Mouse (Mus musculus) hindbrain, embryonic 14.5 days (tissue): Measurements from ENCODE around the gene Zfp280d. TPM values are rescaled to one million over a fixed set of nuclear protein-coding genes. Genes with fewer than 3 reads are reported as not detected.

Experiments
- ATAC-seq: fragments of 200-750 bp; cut with Nextera tagmentation; 2 replicates; pipeline ENCODE4 v1.8.0; 2017; ENCODE audit warnings: moderate number of reproducible peaks, mild to moderate bottlenecking, moderate TSS enrichment, moderate library complexity; ENCODE audit not compliant: low FRiP score
- DNase-seq: peaks from one replicate; pipeline ENCODE4 v3.0.0-alpha.2; 2015; ENCODE audit warnings: low spot score
- H3K27ac ChIP-seq: fragments of 300-500 bp; sonication (generic); 2 replicates; pipeline ENCODE4 v1.5.1; 2014; ENCODE audit warnings: mild to moderate bottlenecking, moderate library complexity
- H3K27me3 ChIP-seq: fragments of 300-500 bp; sonication (generic); 2 replicates; pipeline ENCODE4 v1.6.1; 2014; ENCODE audit warnings: mild to moderate bottlenecking, low read length, mixed read lengths; ENCODE audit not compliant: control insufficient read depth, insufficient read depth
- H3K36me3 ChIP-seq: fragments of 300-500 bp; sonication (generic); replicated peaks from 2 replicates; pipeline ENCODE4 v1.6.1; 2014; ENCODE audit not compliant: control insufficient read depth, insufficient read depth
- H3K4me1 ChIP-seq: fragments of 300-500 bp; sonication (generic); replicated peaks from 2 replicates; pipeline ENCODE4 v1.6.1; 2014; ENCODE audit warnings: antibody characterized with exemption, low read length, mixed read lengths; ENCODE audit not compliant: control insufficient read depth, insufficient read depth
- H3K4me2 ChIP-seq: fragments of 300-500 bp; sonication (generic); replicated peaks from 2 replicates; pipeline ENCODE4 v1.6.1; 2014; ENCODE audit warnings: mild to moderate bottlenecking, moderate library complexity
- H3K4me3 ChIP-seq: fragments of 300-500 bp; sonication (generic); replicated peaks from 2 replicates; pipeline ENCODE4 v1.5.1; 2014; ENCODE audit warnings: mild to moderate bottlenecking, low read length
- H3K9ac ChIP-seq: fragments of 300-500 bp; sonication (generic); 2 replicates; pipeline ENCODE4 v1.6.1; 2014
- H3K9me3 ChIP-seq: fragments of 300-500 bp; sonication (generic); 2 replicates; pipeline ENCODE4 v1.6.1; 2016; ENCODE audit warnings: low read length; ENCODE audit not compliant: control insufficient read depth
- WGBS: fragments of 180-500 bp; shearing (Covaris S2); extraction: QIAGEN DNeasy Blood & Tissue Kit; methylation state at CpG from one replicate; pipeline ENCODE4 v1.1.7; 2014; 5-methylcytosine and 5-hydroxymethylcytosine counted together
- polyA plus RNA-seq: library from polyadenylated mRNA; unstranded; fragments of >200 nt; fragmentation: Nextera tagmentation; extraction: Ambion mirVana; gene quantifications from 2 replicates; pipeline ENCODE4 v1.2.1, GENCODE M21; 2014

The Zfp280d gene
- polyA plus RNA-seq: 40.7 and 44.8 TPM in 2 replicates

DNA sequence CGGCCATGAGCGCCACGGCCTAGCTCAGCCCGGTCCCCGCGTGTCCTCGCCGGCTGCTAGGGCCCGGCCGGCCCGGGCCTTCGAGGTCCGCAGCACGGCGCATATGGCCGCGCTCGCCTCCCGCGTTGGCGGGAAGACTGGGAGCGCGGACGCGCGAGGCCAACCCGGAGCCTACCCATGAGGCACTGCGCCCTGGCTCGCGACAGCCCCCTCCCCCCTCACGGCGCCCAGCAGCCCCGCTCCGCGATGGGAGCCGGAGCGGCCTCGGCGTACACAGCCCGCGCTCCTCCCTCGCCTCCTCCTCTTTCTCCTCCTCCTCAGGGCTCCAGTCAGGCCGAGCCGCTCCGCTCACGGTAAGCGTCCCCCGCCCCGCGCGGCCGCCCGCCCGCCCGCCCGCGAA is at the start of gene Zfp280d:
Zfp280d (plus strand) TSS at position 184 of the 400 bp plus-strand sequence.
- H3K36me3 ChIP-seq: no peaks in the 10 kb centered on the region
- H3K9me3 ChIP-seq: no peaks in the 10 kb centered on the region
- no peaks in the 10 kb centered on the region for H3K27me3 ChIP-seq
- peaks cover 18% of the 10 kb centered on the region for H3K4me1 ChIP-seq
- H3K4me2 ChIP-seq: peak within 1 kb of the TSS; percentile 63
- ATAC-seq (peak; percentile 99), DNase-seq (peak; percentile 89)
- H3K27ac ChIP-seq: peak within 1 kb of the TSS; percentile 100
- peak within 1 kb of the TSS; percentile 64 for H3K4me3 ChIP-seq
- H3K9ac ChIP-seq: peak within 1 kb of the TSS; percentile 93
- 2% methylated on average over 38 of the region's 57 CpGs for WGBS

DNA sequence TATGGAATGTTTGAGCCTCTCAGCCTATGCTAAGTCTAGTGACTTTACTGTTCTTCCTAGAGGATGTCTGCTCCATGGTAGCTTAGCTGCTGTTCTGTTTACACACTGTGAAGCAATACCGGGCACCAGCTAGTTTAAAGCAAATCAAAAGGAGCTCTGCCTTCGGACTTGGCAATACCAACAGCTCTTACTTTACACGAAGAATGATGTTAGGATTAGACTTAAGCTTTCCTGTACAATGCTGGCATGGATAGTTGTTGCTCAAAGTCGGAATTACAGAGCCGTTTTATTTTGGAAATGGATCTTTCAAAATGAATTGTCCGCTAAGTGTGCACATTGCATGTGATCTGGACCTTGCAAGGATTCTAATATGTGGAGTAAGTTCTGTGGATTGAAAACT is 48.1 kb upstream of the Zfp280d start:
- no peak overlapping the region for H3K27ac ChIP-seq
- peaks cover 12% of the 10 kb centered on the region for H3K9me3 ChIP-seq
- no peak overlapping the region for H3K9ac ChIP-seq
- no peak overlapping the region for H3K4me2 ChIP-seq
- H3K4me3 ChIP-seq: no peak overlapping the region
- WGBS: 84% methylated on average over 6 of the region's 6 CpGs
- no peaks in the 10 kb centered on the region for H3K36me3 ChIP-seq
- no peak for DNase-seq
- no peaks in the 10 kb centered on the region for H3K27me3 ChIP-seq
- no peak for ATAC-seq
- H3K4me1 ChIP-seq: no peaks in the 10 kb centered on the region

DNA sequence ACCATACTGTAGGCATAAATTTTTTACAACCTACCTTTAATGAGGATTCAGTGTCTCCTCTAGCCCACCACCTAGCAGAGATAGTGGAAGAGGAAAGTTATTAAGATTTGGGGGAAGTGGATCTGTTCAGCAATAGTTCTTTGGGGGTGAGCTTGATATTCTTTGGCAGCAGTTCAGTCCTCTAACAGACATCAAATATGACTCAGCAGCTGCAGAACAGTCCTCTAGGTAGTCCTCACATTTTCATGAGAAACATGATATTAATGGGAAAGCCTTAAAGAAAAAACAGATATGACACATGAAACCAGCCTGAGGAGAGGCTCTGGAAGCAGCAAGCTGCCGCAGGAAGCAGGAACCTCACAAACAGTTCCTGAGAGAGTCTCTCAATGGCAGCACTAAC is 22.0 kb upstream of the Zfp280d start:
- WGBS: 88% methylated on average over 1 of the region's 1 CpGs
- 0 out of 2 replicates have a peak, but pooled peaks cover 3% of the 10 kb centered on the region for H3K9me3 ChIP-seq
- H3K4me2 ChIP-seq: no peak overlapping the region

DNA sequence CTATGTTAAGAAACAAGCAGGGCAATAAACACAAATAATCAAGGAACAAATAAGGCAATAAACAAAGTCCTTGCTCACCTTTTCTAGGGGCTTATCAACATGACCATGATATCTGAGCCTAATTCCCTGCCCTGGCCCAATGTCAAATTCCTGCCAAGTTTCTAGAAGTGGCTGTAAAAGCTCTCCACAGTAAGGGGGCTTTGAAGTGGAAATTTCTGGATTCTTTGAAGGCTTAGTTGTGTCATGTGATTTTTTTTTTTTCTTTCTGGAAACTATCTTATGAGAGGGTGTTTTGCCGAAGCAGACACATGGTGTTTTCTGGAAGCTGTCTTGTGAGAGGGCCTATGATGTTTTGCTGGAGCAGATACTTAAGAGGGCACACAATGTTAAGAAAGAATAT is 19.4 kb upstream of the Zfp280d start:
- DNase-seq (no peak), ATAC-seq (no peak)
- H3K36me3 ChIP-seq: no peaks in the 10 kb centered on the region
- 0 out of 2 replicates have a peak, but pooled peaks cover 3% of the 10 kb centered on the region for H3K9me3 ChIP-seq
- WGBS: 83% methylated on average over 1 of the region's 1 CpGs
- H3K4me2 ChIP-seq: no peak overlapping the region
- no peaks in the 10 kb centered on the region for H3K4me1 ChIP-seq
- H3K27me3 ChIP-seq: no peaks in the 10 kb centered on the region
- no peak overlapping the region for H3K27ac ChIP-seq
- H3K4me3 ChIP-seq: no peak overlapping the region
- H3K9ac ChIP-seq: no peak overlapping the region

More for the DNA sequence above, 22.0 kb upstream of the Zfp280d start:
- no peaks in the 10 kb centered on the region for H3K4me1 ChIP-seq
- DNase-seq (no peak), ATAC-seq (no peak)
- H3K4me3 ChIP-seq: no peak overlapping the region
- H3K36me3 ChIP-seq: no peaks in the 10 kb centered on the region
- H3K9ac ChIP-seq: no peak overlapping the region
- no peak overlapping the region for H3K27ac ChIP-seq
- H3K27me3 ChIP-seq: no peaks in the 10 kb centered on the region

DNA sequence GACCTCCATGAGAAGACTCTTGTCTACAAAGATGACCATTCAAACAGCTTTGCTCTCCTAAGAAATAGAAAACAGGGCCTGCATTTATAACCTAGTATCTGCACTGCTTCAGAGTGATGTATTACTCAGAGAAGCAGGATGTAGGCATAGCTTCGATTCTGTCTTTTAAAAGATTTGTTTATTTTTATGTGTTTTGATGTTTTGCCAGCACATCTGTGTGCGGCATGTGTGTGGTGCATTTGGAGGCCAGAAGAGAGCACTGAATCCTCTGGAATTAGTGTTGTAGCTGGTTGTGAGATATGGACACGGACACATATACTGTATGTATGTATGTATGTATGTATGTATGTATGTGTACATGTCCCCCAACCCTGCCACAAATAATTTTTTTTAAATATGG is 18.0 kb upstream of the Zfp280d start:
- no peaks in the 10 kb centered on the region for H3K4me1 ChIP-seq
- H3K27ac ChIP-seq: no peak overlapping the region
- no peak overlapping the region for H3K4me3 ChIP-seq
- H3K4me2 ChIP-seq: no peak overlapping the region
- no peak for DNase-seq
- no peaks in the 10 kb centered on the region for H3K36me3 ChIP-seq
- 85% methylated on average over 3 of the region's 3 CpGs for WGBS
- no peak overlapping the region for H3K9ac ChIP-seq
- ATAC-seq: no peak
- no peaks in the 10 kb centered on the region for H3K27me3 ChIP-seq
- 0 out of 2 replicates have a peak, but pooled peaks cover 3% of the 10 kb centered on the region for H3K9me3 ChIP-seq

DNA sequence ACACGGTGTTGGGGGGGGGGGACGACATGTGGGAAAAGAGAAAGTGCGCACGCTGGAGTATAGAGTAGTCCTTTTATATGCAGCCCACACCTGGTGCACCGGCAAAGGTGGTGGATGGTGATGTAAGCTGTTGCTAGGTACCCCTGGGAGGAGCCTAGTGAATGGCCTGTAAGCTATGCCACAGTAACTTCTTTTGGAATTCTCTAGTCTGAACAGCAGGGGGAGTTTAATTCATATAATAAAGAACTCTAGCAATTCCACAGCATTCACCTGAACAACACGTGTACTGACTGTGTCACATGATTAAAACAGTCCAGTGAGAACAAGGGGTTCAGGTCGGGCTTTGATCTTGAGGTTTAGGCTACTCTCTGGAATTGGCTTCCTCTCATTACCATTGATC is 14.3 kb upstream of the Zfp280d start:
- H3K9ac ChIP-seq: no peak overlapping the region
- H3K27me3 ChIP-seq: no peaks in the 10 kb centered on the region
- H3K4me3 ChIP-seq: no peak overlapping the region
- H3K36me3 ChIP-seq: no peaks in the 10 kb centered on the region
- WGBS: 20% methylated on average over 6 of the region's 7 CpGs
- H3K4me1 ChIP-seq: no peaks in the 10 kb centered on the region
- peak; percentile 29 for DNase-seq
- no peak overlapping the region for H3K4me2 ChIP-seq
- 0 out of 2 replicates have a peak, but pooled peaks cover 3% of the 10 kb centered on the region for H3K9me3 ChIP-seq
- no peak overlapping the region for H3K27ac ChIP-seq
- no peak for ATAC-seq

DNA sequence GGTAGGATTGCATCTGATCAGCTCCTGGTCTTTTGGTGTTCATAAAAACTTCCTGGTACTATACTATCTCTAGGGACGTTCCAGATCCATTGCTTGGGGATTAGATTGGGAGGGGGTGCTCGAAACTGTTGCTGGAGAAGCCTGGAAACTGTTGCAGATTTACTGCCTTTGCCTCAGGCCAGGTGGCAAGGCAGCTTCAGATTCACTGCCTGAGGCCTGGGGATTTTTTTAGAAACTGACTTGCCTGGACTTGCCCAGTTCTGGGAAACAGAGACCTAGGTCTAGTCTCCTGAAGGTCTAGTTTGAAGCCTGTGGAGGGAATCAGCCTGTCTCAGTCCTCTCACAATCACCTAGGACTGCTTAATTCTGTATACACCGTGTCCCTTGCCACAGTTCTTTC is 9.8 kb upstream of the Zfp280d start:
- 85% methylated on average over 3 of the region's 3 CpGs for WGBS
- ATAC-seq: no peak

DNA sequence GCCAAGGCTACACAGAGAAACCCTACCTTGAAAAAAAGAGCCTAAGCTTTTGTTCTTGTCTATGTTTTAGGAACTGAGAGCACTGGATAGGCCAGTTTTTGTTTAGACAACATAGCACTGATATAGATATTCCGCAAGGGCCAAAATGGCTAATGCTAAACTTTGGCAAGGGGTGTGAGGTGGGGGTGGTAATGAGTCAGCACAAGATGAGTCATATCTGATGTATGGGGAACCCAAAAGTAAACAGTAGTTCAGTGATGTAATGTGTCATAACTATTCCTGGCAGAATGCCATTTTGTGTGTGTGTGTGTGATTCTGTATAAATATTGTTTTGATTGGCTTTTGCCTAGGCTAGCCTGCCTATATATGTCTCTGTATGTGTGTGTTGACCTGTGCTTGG is 4.5 kb upstream of the Zfp280d start:
- DNase-seq: no peak
- H3K27ac ChIP-seq: no peak overlapping the region
- H3K9me3 ChIP-seq: peaks cover 7% of the 10 kb centered on the region; the same call in 1 of the 2 replicates
- H3K27me3 ChIP-seq: no peaks in the 10 kb centered on the region
- no peak for ATAC-seq
- no peak overlapping the region for H3K9ac ChIP-seq
- 95% methylated on average over 1 of the region's 1 CpGs for WGBS
- no peak overlapping the region for H3K4me3 ChIP-seq
- H3K4me1 ChIP-seq: no peaks in the 10 kb centered on the region
- no peaks in the 10 kb centered on the region for H3K36me3 ChIP-seq
- no peak overlapping the region for H3K4me2 ChIP-seq

More for the DNA sequence above, 9.8 kb upstream of the Zfp280d start:
- Histone ChIP-seq H3K36me3 (no peaks in the 10 kb centered on the region), H3K27ac (no peak overlapping the region), H3K4me3 (no peak overlapping the region), H3K4me2 (no peak overlapping the region), H3K4me1 (no peaks in the 10 kb centered on the region), H3K27me3 (no peaks in the 10 kb centered on the region), H3K9me3 (peaks cover 7% of the 10 kb centered on the region; the same call in 1 of the 2 replicates), H3K9ac (no peak overlapping the region)
- DNase-seq: no peak

DNA sequence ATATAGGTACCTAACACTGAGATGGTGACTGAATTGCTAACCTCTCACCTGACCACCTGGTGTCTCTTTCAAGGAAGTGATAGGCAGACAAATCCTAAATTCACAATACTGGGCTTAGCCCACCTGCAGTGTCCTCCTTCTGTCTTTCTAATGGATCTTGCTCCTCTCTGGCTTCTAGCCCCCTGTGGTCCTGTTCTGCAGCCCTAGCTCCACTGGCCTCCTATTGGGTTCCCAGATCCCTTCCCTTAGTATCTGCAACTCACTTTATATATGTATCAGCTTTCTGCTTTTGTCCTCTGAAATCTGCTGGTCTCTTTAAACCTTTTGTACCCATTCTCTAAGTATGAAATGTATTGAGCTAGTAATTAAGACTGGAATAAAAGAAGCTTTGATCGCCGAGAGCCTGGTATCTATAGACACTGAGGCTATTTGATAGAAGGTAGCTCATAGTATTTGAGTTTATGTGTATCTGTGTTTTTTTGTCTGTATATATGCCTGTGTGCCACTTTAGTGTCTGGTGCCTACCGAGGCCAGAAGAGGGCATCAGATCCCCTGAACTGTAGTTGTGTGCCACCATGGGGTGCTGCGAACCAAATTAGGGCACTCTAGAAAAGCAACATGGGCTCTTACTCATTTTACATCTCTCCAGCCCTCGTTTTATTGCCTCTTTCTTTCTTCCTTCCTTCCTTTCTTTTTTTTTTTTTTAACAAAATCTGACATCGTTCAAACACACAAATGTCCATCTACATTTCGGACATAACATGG is 832 bp upstream of the Zfp280d start:
- DNase-seq (no peak), ATAC-seq (no peak)
- peaks cover 15% of the 10 kb centered on the region for H3K4me1 ChIP-seq
- H3K27me3 ChIP-seq: no peaks in the 10 kb centered on the region
- H3K36me3 ChIP-seq: no peaks in the 10 kb centered on the region
- WGBS: 85% methylated on average over 7 of the region's 7 CpGs
- H3K4me2 ChIP-seq: peak overlapping the region; percentile 63
- H3K9me3 ChIP-seq: 0 out of 2 replicates have a peak, but pooled peaks cover 3% of the 10 kb centered on the region
- no peak overlapping the region for H3K9ac ChIP-seq
- peak overlapping the region; percentile 100 for H3K27ac ChIP-seq
- no peak overlapping the region for H3K4me3 ChIP-seq
